Mouse (Mus musculus): ENCODE data around the gene Tmem245.
"Not testable (repeated sequence)": the region's sequence is repeated elsewhere in the genome, so short reads cannot be mapped to it uniquely, and the experiment has no call there.

Gene Tmem245

DNA sequence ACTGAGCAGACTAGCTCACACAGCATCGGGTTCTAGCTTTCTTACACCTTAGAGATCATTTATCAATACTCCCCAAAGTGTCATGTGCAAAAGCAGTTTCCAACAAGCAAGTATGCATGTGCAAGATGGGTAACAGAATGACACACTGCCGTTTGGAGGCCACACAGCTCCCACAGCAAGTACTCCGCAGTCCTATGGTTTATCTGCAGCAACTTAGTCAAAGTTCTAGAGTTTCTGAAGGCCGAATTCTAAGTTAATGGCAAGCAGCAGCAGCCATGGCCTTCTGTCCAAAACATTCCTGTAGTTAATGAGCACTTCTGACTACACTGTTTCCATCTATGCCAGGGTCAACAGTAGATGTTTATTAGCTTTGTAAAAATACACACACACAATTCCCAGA is 20.3 kb downstream of the Tmem245 start:
- in situ Hi-C loops (cut with MboI) = no loop called here

GRCm38 (mm10) chr4:56922229-56922628 is 25.0 kb downstream of the Tmem245 start:
- in situ Hi-C loops (cut with MboI) = no loop called here

DNA sequence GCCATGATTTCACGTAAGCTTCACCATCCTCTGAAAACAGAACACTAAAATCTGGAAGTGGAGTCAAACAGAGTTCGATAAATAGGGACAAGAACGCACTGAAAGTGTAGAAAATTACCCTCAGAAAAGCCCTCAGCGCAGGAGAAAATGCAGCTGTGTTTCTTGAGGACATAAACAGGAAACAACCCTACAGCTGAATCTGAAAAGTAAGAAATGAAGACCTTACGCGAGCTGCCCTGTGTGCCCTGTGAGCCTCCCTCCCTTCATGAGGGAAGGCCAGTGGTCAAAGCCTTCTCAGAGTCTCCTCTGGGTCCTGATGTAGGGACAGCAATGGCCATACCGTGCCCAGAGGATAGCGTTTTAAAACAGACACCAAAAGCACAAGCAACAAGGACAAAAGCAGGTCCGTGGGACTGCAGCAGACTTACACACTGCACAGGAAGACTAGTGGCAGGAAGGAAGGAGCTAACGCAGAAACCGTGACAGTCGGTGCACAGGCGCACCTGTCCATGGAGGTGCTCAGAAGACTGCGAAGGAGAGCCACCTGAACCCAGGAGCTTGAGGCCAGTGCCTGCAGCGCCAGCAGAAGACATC is 31.4 kb downstream of the Tmem245 start:
- in situ Hi-C loops (cut with MboI) = no loop called here

- in situ Hi-C loops (cut with MboI) = no loop called here
Measured at GRCm38 (mm10) chr4:56914761-56915160, 32.5 kb downstream of the Tmem245 start.

GRCm38 (mm10) chr4:56914338-56914737 is 32.9 kb downstream of the Tmem245 start:
- in situ Hi-C loops (cut with MboI) = no loop called here

GRCm38 (mm10) chr4:56912382-56913001 is 34.7 kb downstream of the Tmem245 start:
- in situ Hi-C loops (cut with MboI) = no loop called here

DNA sequence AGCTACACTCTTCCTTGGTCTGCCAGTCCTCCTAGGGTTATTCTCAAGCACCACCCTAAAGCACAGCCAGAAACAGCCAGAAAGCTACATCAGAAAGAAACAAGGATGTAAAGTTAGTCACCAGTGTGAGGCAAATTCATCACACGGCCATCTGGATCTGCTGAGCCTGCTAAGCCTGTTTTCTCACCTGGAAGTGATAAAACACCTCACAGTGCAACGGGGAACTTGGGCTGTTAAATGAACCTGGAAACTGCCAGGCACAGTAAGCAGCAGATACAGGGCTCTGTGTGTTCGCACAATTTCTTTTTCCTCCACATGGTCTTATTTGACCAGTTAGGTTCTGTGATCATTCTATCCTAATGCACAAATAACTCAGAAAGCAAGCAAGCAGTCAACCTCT is 37.7 kb downstream of the Tmem245 start:
- in situ Hi-C loops (cut with MboI) = no loop called here

DNA sequence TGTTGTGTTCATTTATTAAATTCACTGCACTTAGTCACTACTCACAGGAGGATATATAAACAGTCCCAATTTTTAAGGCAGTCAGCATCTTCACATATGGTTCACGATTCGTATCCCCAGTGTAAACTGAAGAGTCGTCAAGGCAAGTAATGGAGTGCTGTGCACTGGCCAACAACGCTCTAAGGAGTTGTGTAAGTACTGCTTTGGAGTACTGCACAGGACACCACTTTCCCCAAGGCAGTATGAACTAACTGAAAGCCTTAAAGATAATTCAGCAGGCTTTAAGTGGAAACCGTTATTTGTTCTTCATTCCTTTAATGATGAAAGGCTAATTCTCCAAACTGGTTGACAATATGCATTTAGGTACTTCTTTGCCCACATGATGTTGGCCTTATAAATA is 39.6 kb downstream of the Tmem245 start:
- in situ Hi-C loops (cut with MboI) = no loop called here

GRCm38 (mm10) chr4:56906926-56907325 is 40.3 kb downstream of the Tmem245 start:
- in situ Hi-C loops (cut with MboI) = no loop called here

- in situ Hi-C loops (cut with MboI) = no loop called here
Measured at GRCm38 (mm10) chr4:56905507-56905906, 41.7 kb downstream of the Tmem245 start.

- in situ Hi-C loops (cut with MboI) = no loop called here
Measured at GRCm38 (mm10) chr4:56901671-56902070, 45.6 kb downstream of the Tmem245 start.

- in situ Hi-C loops (cut with MboI) = no loop called here
Measured at GRCm38 (mm10) chr4:56899216-56899615, 48.0 kb downstream of the Tmem245 start.

DNA sequence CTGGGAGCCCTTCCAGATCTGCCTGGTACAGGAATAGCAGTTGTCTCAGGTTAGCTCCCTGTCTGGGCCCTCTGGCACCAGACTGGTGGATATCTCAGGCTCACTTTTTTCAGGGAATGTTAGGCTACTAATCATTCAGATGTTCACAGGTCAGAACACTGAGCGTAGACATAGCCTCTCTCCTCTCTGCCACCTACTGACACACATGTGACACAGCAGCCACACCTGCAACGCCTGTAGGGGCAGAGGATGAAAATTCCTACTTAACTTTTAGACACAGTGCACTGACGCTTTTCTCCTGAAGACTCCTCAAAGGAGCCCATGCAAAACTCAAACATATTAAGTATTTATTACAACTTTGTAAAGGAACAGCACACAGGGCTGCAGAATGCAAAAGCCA is 49.7 kb downstream of the Tmem245 start:
- in situ Hi-C loops (cut with MboI) = no loop called here

- in situ Hi-C loops (cut with MboI) = no loop called here
Measured at GRCm38 (mm10) chr4:56894196-56894595, 53.0 kb downstream of the Tmem245 start.

- in situ Hi-C loops (cut with MboI) = no loop called here
Measured at GRCm38 (mm10) chr4:56892501-56893115, 54.6 kb downstream of the Tmem245 start.

DNA sequence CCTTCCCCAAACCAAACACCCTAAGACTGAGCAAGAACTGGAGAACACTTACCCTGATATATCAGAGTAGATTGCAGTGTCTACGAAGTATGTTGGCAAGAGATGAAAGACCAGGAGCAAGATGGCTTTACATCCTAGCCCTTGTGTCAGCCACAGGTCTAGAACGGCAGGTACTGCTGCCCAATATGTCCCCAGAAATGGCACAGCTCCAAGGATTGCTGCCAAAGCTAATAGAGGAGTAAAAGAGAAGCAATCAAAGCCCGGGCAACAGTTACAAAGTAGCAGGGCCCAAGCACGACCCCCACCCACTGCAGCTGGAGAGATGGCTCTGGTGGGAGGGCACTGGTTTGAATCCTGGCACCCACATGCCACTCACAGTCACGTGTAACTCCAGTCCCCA is 58.8 kb downstream of the Tmem245 start:
- in situ Hi-C loops (cut with MboI) = no loop called here

DNA sequence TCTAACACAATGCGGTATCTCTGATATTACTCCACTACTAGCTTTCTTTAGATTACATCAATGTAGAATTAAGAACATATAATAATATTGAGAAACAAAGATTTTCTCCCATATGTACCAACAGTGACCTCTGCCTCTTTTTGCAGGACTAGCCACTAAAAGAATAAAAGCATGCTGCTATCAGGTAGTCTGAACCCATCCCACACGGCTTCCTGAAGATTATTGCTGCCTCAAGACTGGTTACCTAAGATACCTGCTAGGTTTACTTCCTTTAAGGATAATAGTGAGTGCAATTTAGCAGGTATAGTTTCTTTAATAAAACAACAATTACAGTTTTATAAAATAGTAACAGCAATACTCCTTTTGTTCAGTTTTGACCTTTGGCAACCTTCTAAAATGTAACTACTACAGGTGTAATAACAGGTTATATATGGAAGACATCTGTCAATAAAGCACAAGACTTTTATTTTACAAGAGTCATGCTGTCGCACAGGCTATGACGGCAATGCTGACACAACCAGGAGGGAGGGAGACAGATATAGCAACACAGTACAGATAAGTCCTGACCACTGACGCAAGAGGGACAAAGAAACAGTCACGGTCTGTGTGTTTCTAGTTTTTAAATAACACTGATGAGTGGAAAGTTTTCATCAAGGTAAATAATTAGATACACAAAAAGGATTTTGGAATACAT is 60.8 kb downstream of the Tmem245 start:
- in situ Hi-C loops (cut with MboI) = no loop called here

GRCm38 (mm10) chr4:56880036-56880703 is 67.1 kb downstream of the Tmem245 start:
- in situ Hi-C loops (cut with MboI) = no loop called here

DNA sequence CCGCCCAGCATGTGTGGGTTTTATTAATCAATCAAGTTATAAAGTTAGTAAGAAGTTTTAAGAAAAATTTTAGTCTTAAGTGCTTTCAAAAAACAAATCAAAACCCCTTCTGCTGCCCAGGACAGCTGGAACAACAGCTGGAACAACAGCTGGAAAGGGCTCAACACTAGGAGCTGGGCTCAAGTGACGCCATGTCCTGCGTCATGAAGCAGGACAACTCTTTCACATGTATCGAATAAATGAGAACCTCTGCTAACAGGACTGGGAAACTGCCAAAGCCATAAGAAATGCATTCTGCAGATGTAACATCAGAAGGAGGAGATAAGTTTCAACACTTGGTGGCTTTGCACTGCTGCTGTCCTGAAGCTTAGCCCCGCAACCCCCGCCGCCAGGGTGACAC is 68.3 kb downstream of the Tmem245 start:
- in situ Hi-C loops (cut with MboI) = no loop called here

DNA sequence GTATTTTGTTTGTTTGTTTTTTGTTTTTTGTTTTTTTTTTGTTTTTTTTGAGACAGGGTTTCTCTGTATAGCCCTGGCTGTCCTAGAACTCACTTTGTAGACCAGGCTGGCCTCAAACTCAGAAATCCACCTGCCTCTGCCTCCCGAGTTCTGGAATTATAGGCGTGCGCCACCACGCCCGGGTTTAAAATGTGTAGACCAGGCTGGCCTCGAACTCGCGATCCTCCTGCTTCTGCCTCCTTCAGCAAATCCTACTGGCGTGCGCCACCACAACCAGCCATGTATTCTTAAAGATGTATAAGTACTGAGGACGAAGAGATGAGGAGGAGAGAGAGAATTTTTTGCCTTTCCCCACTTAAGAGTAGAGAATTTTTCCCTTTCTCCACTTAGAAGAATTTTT is 76.7 kb downstream of the Tmem245 start:
- in situ Hi-C loops (cut with MboI) = not testable (repeated sequence)

DNA sequence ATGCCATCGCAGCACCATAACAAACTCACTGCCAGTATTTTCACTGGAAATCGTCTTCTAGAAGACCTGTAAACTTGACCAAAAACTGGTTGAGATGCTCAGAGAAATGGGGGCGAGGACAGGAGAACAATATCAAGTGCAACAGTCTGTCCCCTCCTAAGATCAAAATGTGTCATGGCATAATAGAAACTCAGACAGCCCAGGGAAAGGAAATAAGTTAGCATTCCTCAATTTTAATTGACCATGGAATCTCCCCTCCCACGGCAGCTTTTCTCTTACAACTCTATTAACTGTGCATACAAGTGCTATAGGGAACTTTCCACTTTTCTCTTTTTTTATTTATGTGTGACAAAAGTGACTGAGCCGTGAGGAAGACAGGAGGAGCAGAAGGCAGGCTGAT is 79.5 kb downstream of the Tmem245 start:
- in situ Hi-C loops (cut with MboI) = no loop called here

- in situ Hi-C loops (cut with MboI) = no loop called here
Measured at GRCm38 (mm10) chr4:56865971-56866370, 81.3 kb downstream of the Tmem245 start.
